Mouse (Mus musculus) liver, adult 2 months (tissue): ENCODE measurements around the gene Olfr373. TPM values are rescaled to one million over a fixed set of nuclear protein-coding genes. Genes with fewer than 3 reads are reported as not detected.
"Not testable (repeated sequence)": the region's sequence is repeated elsewhere in the genome, so short reads cannot be mapped to it uniquely, and the experiment has no call there.

Experiments used
- DNase-seq: peaks from one replicate; pipeline ENCODE4 v3.0.0-alpha.2; 2011; ENCODE audit warnings: low read depth, low spot score; ENCODE audit errors: extremely low read depth
- H3K27ac ChIP-seq: fragments of 200-500 bp; replicated peaks from 2 replicates; pipeline ENCODE4 v1.5.1; 2012; ENCODE audit warnings: low read depth, mild to moderate bottlenecking, control low read depth, inconsistent platforms, low read length; ENCODE audit not compliant: insufficient read depth
- H3K27me3 ChIP-seq: fragments of 200-500 bp; 2 replicates; pipeline ENCODE4 v1.6.1; 2012; ENCODE audit warnings: mild to moderate bottlenecking, moderate library complexity, low read length, inconsistent platforms; ENCODE audit not compliant: control insufficient read depth, insufficient read depth
- H3K36me3 ChIP-seq: fragments of 200-500 bp; 2 replicates; pipeline ENCODE4 v1.6.1; 2012; ENCODE audit warnings: low read length, inconsistent platforms; ENCODE audit not compliant: control insufficient read depth, insufficient read depth
- H3K4me1 ChIP-seq: fragments of 200-500 bp; 2 replicates; pipeline ENCODE4 v1.6.1; 2011; ENCODE audit warnings: low read length; ENCODE audit not compliant: control insufficient read depth, insufficient read depth
- H3K4me3 ChIP-seq: fragments of 200-500 bp; 2 replicates; pipeline ENCODE4 v1.5.1; 2011; ENCODE audit warnings: low read depth, mild to moderate bottlenecking, control low read depth, low read length, moderate library complexity; ENCODE audit not compliant: insufficient read depth
- H3K79me2 ChIP-seq: fragments of 200-500 bp; 2 replicates; pipeline ENCODE4 v1.6.1; 2012; ENCODE audit warnings: inconsistent platforms, mild to moderate bottlenecking, low read length, moderate library complexity; ENCODE audit not compliant: control insufficient read depth, insufficient read depth
- H3K9ac ChIP-seq: fragments of 200-500 bp; 2 replicates; pipeline ENCODE4 v1.6.1; 2012; ENCODE audit warnings: low read depth, mild to moderate bottlenecking, control low read depth, inconsistent platforms, low read length
- CTCF ChIP-seq: fragments of 200-500 bp; IDR thresholded peaks from 2 replicates; pipeline ENCODE4 v1.5.1; 2011; ENCODE audit warnings: low read depth, low read length, control low read depth
- POLR2A ChIP-seq: fragments of 200-500 bp; IDR thresholded peaks from 2 replicates; pipeline ENCODE4 v1.6.1; 2011; ENCODE audit warnings: low read length, control low read depth; ENCODE audit not compliant: insufficient read depth; ENCODE audit errors: extremely low read depth
- WGBS: fragments of 180-500 bp; shearing (Covaris S2); methylation state at CpG from one replicate; pipeline ENCODE4 v1.1.7; 2018; 5-methylcytosine and 5-hydroxymethylcytosine counted together
- polyA plus RNA-seq: library from polyadenylated mRNA; depleted of rRNA; stranded (reverse); fragments of >200 nt; gene quantifications from 2 replicates; pipeline ENCODE4 v1.2.3, GENCODE M21; 2012; rRNA removed
- total RNA-seq: library from RNA; depleted of rRNA; stranded (reverse); fragments of >200 nt; gene quantifications from 2 replicates; pipeline ENCODE4 v1.2.3, GENCODE M21; 2014; rRNA removed

Gene Olfr373
- not detected in 2 replicates for total RNA-seq
- polyA plus RNA-seq, result not detected in 2 replicates

- DNase-seq, H3K27me3 ChIP-seq, H3K36me3 ChIP-seq, H3K9ac ChIP-seq, H3K79me2 ChIP-seq, H3K27ac ChIP-seq, H3K4me1 ChIP-seq, H3K4me3 ChIP-seq: not testable (repeated sequence)
These were observed at the start of gene Olfr373 for GRCm38 (mm10) chr8:72082877-72083276. TSS of gene Olfr373 (plus strand) at chr8:72083177.

GRCm38 (mm10) chr8:72040918-72041317, 42.1 kb upstream of the Olfr373 start, which contains the start of gene Olfr372:
TSS of gene Olfr372 (plus strand) at chr8:72041218.
- not testable (repeated sequence) for H3K79me2 ChIP-seq, H3K4me3 ChIP-seq, H3K4me1 ChIP-seq, DNase-seq, H3K9ac ChIP-seq, H3K27me3 ChIP-seq, H3K27ac ChIP-seq, H3K36me3 ChIP-seq
- WGBS, result 82% methylated on average over 4 of the region's 4 CpGs

- Histone ChIP-seq H3K79me2 (no peaks in the 10 kb centered on the region), H3K27me3 (no peaks in the 10 kb centered on the region), H3K36me3 (no peaks in the 10 kb centered on the region), H3K27ac (no peak overlapping the region), H3K9ac (no peak overlapping the region), H3K4me3 (no peak overlapping the region), H3K4me1 (no peaks in the 10 kb centered on the region)
- no peak for DNase-seq
- 68% methylated on average over 1 of the region's 1 CpGs for WGBS
- TF ChIP-seq POLR2A, result no peak
- no peak for TF ChIP-seq CTCF
These were observed 40.5 kb upstream of the Olfr373 start for GRCm38 (mm10) chr8:72042493-72042892.

- not testable (repeated sequence) for H3K79me2 ChIP-seq, H3K27ac ChIP-seq, DNase-seq, H3K36me3 ChIP-seq, H3K9ac ChIP-seq, H3K27me3 ChIP-seq, H3K4me3 ChIP-seq, H3K4me1 ChIP-seq
These were observed 28.3 kb upstream of the Olfr373 start for GRCm38 (mm10) chr8:72054633-72055032.

- not testable (repeated sequence) for H3K27me3 ChIP-seq
- 86% methylated on average over 3 of the region's 4 CpGs for WGBS
These were observed 25.3 kb upstream of the Olfr373 start for GRCm38 (mm10) chr8:72057643-72058042.

GRCm38 (mm10) chr8:72066819-72067399, 16.1 kb upstream of the Olfr373 start:
- H3K79me2 ChIP-seq, H3K27me3 ChIP-seq, H3K4me1 ChIP-seq, H3K36me3 ChIP-seq, H3K9ac ChIP-seq, DNase-seq, H3K4me3 ChIP-seq, H3K27ac ChIP-seq: not testable (repeated sequence)
- WGBS, result 90% methylated on average over 1 of the region's 1 CpGs

More at GRCm38 (mm10) chr8:72057643-72058042, 25.3 kb upstream of the Olfr373 start:
- not testable (repeated sequence) for H3K4me1 ChIP-seq, DNase-seq, H3K4me3 ChIP-seq, H3K27ac ChIP-seq, H3K79me2 ChIP-seq, H3K36me3 ChIP-seq, H3K9ac ChIP-seq

- Histone ChIP-seq H3K27ac (no peak overlapping the region), H3K36me3 (no peaks in the 10 kb centered on the region), H3K27me3 (no peaks in the 10 kb centered on the region), H3K4me3 (no peak overlapping the region), H3K9ac (no peak overlapping the region), H3K4me1 (no peaks in the 10 kb centered on the region), H3K79me2 (no peaks in the 10 kb centered on the region)
- 68% methylated on average over 5 of the region's 5 CpGs for WGBS
- no peak for DNase-seq
- TF ChIP-seq POLR2A (no peak), CTCF (no peak)
These were observed 1.8 kb downstream of the Olfr373 start for GRCm38 (mm10) chr8:72084744-72085143.

- H3K36me3 ChIP-seq, H3K27ac ChIP-seq, H3K4me3 ChIP-seq, H3K9ac ChIP-seq, DNase-seq, H3K27me3 ChIP-seq, H3K79me2 ChIP-seq, H3K4me1 ChIP-seq: not testable (repeated sequence)
- WGBS, result 83% methylated on average over 3 of the region's 3 CpGs
These were observed 4.6 kb downstream of the Olfr373 start for GRCm38 (mm10) chr8:72087611-72088010.

GRCm38 (mm10) chr8:72096721-72097120, 13.7 kb downstream of the Olfr373 start:
- H3K27ac ChIP-seq, DNase-seq, H3K4me1 ChIP-seq, H3K79me2 ChIP-seq, H3K27me3 ChIP-seq, H3K9ac ChIP-seq, H3K4me3 ChIP-seq, H3K36me3 ChIP-seq: not testable (repeated sequence)
